Mouse (Mus musculus): ENCODE results near the gene Olfr1392. TPM values are rescaled to one million over a fixed set of nuclear protein-coding genes. Genes with fewer than 3 reads are reported as not detected.

The Olfr1392 gene
- polyA plus RNA-seq, 1 experiment from 2014 or later: 0.13 TPM

GRCm38 (mm10) chr11:49261313-49261855 is 23.7 kb upstream of the Olfr1392 start:
- WGBS: 92% methylated on average over 14 of the region's 14 CpGs
- no peak for ATAC-seq

GRCm38 (mm10) chr11:49262286-49262685 is 22.8 kb upstream of the Olfr1392 start:
- Histone ChIP-seq H3K9ac (ENCODE audit: low read depth, low read length) (no peak overlapping the region), H3K9me3 (ENCODE audit: control insufficient read depth, low read length) (no peaks in the 10 kb centered on the region), H3K27ac (ENCODE audit: low read depth, low read length) (no peak overlapping the region), H3K27me3 (replicated peaks; ENCODE audit: control insufficient read depth, insufficient read depth, low read length) (no peaks in the 10 kb centered on the region), H3K4me2 (ENCODE audit: low read length) (no peak overlapping the region), H3K4me3 (ENCODE audit: low read length) (no peak overlapping the region), H3K36me3 (ENCODE audit: control insufficient read depth, insufficient read depth, low read length) (peaks cover 16% of the 10 kb centered on the region; the same call in 1 of the 2 replicates), H3K4me1 (ENCODE audit: control insufficient read depth, insufficient read depth, low read depth, low read length) (no peaks in the 10 kb centered on the region)
- WGBS: 81% methylated on average over 5 of the region's 5 CpGs
- ATAC-seq: no peak

More at GRCm38 (mm10) chr11:49261313-49261855, 23.7 kb upstream of the Olfr1392 start:
- Histone ChIP-seq H3K27ac (ENCODE audit: low read depth, low read length) (no peak overlapping the region), H3K27me3 (replicated peaks; ENCODE audit: control insufficient read depth, insufficient read depth, low read length) (no peaks in the 10 kb centered on the region), H3K4me3 (ENCODE audit: low read length) (no peak overlapping the region), H3K36me3 (ENCODE audit: control insufficient read depth, insufficient read depth, low read length) (peaks cover 16% of the 10 kb centered on the region; the same call in 1 of the 2 replicates), H3K4me2 (ENCODE audit: low read length) (no peak overlapping the region), H3K9ac (ENCODE audit: low read depth, low read length) (no peak overlapping the region), H3K4me1 (ENCODE audit: control insufficient read depth, insufficient read depth, low read depth, low read length) (no peaks in the 10 kb centered on the region), H3K9me3 (ENCODE audit: control insufficient read depth, low read length) (no peaks in the 10 kb centered on the region)

DNA sequence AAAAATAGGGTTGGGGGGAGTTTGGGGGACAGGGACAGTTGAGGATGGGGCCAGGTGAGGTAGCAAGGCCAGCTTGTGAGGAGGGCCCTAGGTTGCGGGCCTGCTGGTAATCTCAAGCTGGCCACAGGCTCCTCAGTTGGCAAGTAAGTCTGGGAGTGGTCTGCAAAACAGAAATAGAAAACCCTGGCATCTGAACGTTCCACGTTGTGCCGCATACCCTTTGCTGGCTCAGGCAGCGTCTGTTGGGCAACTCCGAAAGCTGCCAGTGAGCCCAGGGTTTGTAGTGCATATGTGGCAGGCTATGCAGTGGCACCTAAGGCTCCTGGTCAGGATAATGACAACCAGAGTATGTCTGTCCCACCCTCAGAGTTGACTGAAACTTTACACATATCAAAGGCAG is 21.9 kb upstream of the Olfr1392 start:
- H3K9ac ChIP-seq (ENCODE audit: low read depth, low read length): no peak overlapping the region
- peaks cover 16% of the 10 kb centered on the region; the same call in 1 of the 2 replicates for H3K36me3 ChIP-seq (ENCODE audit: control insufficient read depth, insufficient read depth, low read length)
- H3K27ac ChIP-seq (ENCODE audit: low read depth, low read length): no peak overlapping the region
- no peak overlapping the region for H3K4me2 ChIP-seq (ENCODE audit: low read length)
- no peaks in the 10 kb centered on the region for H3K27me3 ChIP-seq (replicated peaks; ENCODE audit: control insufficient read depth, insufficient read depth, low read length)
- H3K4me3 ChIP-seq (ENCODE audit: low read length): no peak overlapping the region
- no peaks in the 10 kb centered on the region for H3K4me1 ChIP-seq (ENCODE audit: control insufficient read depth, insufficient read depth, low read depth, low read length)
- no peak for ATAC-seq
- 92% methylated on average over 6 of the region's 6 CpGs for WGBS
- no peaks in the 10 kb centered on the region for H3K9me3 ChIP-seq (ENCODE audit: control insufficient read depth, low read length)

DNA sequence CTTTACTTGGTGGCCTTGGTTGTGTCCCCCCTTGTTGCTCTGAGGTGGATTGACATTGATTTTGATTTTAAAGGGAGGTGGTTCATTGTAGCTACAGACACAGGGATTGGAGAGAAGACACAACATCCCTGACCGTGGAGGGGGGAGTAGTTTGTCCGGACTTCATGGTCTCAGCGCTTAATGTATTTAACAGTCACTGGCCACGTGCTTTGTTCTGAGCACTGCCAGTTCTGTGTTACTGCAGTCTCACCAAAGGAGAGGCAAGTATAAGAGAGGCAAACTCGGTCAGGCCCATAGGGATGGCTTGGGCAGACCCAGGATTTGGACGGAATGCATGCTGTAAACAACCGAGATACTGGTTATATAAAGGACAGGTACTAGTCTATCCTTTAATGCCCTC is 21.0 kb upstream of the Olfr1392 start:
- Histone ChIP-seq H3K27me3 (replicated peaks; ENCODE audit: control insufficient read depth, insufficient read depth, low read length) (no peaks in the 10 kb centered on the region), H3K4me3 (ENCODE audit: low read length) (no peak overlapping the region), H3K4me2 (ENCODE audit: low read length) (no peak overlapping the region), H3K27ac (ENCODE audit: low read depth, low read length) (no peak overlapping the region), H3K4me1 (ENCODE audit: control insufficient read depth, insufficient read depth, low read depth, low read length) (no peaks in the 10 kb centered on the region), H3K36me3 (ENCODE audit: control insufficient read depth, insufficient read depth, low read length) (peaks cover 16% of the 10 kb centered on the region; the same call in 1 of the 2 replicates), H3K9ac (ENCODE audit: low read depth, low read length) (no peak overlapping the region), H3K9me3 (ENCODE audit: control insufficient read depth, low read length) (no peaks in the 10 kb centered on the region)
- 92% methylated on average over 7 of the region's 7 CpGs for WGBS
- no peak for ATAC-seq

GRCm38 (mm10) chr11:49264622-49265021 is 20.5 kb upstream of the Olfr1392 start:
- no peak overlapping the region for H3K4me2 ChIP-seq (ENCODE audit: low read length)
- H3K9me3 ChIP-seq (ENCODE audit: control insufficient read depth, low read length): no peaks in the 10 kb centered on the region
- peaks cover 16% of the 10 kb centered on the region; the same call in 1 of the 2 replicates for H3K36me3 ChIP-seq (ENCODE audit: control insufficient read depth, insufficient read depth, low read length)
- H3K4me1 ChIP-seq (ENCODE audit: control insufficient read depth, insufficient read depth, low read depth, low read length): no peaks in the 10 kb centered on the region
- no peaks in the 10 kb centered on the region for H3K27me3 ChIP-seq (replicated peaks; ENCODE audit: control insufficient read depth, insufficient read depth, low read length)
- H3K27ac ChIP-seq (ENCODE audit: low read depth, low read length): no peak overlapping the region
- WGBS: 83% methylated on average over 11 of the region's 11 CpGs
- no peak overlapping the region for H3K4me3 ChIP-seq (ENCODE audit: low read length)
- H3K9ac ChIP-seq (ENCODE audit: low read depth, low read length): no peak overlapping the region
- no peak for ATAC-seq

DNA sequence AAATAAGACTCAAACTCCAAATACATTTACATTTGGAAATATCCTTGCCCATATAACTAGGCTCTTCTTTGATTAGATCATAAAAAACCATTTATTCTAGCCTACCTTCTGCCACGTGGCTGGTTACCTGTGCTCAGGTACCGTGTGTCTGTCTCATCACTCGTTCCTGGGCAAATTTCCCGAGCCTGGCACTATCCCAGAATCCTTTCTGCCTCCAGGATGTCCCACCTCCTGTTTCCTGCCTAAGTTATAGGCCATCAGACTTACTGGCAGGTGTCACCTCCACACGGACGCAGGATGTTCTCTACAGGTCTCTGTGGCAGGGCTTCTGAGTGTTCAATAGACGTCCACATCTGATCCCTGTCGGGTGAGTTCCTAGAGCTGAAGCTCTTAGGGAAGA is 20.0 kb upstream of the Olfr1392 start:
- H3K4me1 ChIP-seq (ENCODE audit: control insufficient read depth, insufficient read depth, low read depth, low read length): no peaks in the 10 kb centered on the region
- H3K27ac ChIP-seq (ENCODE audit: low read depth, low read length): no peak overlapping the region
- H3K27me3 ChIP-seq (replicated peaks; ENCODE audit: control insufficient read depth, insufficient read depth, low read length): no peaks in the 10 kb centered on the region
- 84% methylated on average over 8 of the region's 8 CpGs for WGBS
- no peak overlapping the region for H3K9ac ChIP-seq (ENCODE audit: low read depth, low read length)
- no peaks in the 10 kb centered on the region for H3K9me3 ChIP-seq (ENCODE audit: control insufficient read depth, low read length)
- H3K4me2 ChIP-seq (ENCODE audit: low read length): no peak overlapping the region
- H3K4me3 ChIP-seq (ENCODE audit: low read length): no peak overlapping the region
- ATAC-seq: no peak
- H3K36me3 ChIP-seq (ENCODE audit: control insufficient read depth, insufficient read depth, low read length): peaks cover 16% of the 10 kb centered on the region; the same call in 1 of the 2 replicates

GRCm38 (mm10) chr11:49266671-49267070 is 18.4 kb upstream of the Olfr1392 start:
- no peak for ATAC-seq
- no peak overlapping the region for H3K4me2 ChIP-seq (ENCODE audit: low read length)
- H3K36me3 ChIP-seq (ENCODE audit: control insufficient read depth, insufficient read depth, low read length): 0 out of 2 replicates have a peak, but pooled peaks cover 5% of the 10 kb centered on the region
- H3K27ac ChIP-seq (ENCODE audit: low read depth, low read length): no peak overlapping the region
- no peak overlapping the region for H3K4me3 ChIP-seq (ENCODE audit: low read length)
- 90% methylated on average over 6 of the region's 6 CpGs for WGBS
- H3K27me3 ChIP-seq (replicated peaks; ENCODE audit: control insufficient read depth, insufficient read depth, low read length): no peaks in the 10 kb centered on the region
- H3K4me1 ChIP-seq (ENCODE audit: control insufficient read depth, insufficient read depth, low read depth, low read length): no peaks in the 10 kb centered on the region
- H3K9me3 ChIP-seq (ENCODE audit: control insufficient read depth, low read length): no peaks in the 10 kb centered on the region
- H3K9ac ChIP-seq (ENCODE audit: low read depth, low read length): no peak overlapping the region

DNA sequence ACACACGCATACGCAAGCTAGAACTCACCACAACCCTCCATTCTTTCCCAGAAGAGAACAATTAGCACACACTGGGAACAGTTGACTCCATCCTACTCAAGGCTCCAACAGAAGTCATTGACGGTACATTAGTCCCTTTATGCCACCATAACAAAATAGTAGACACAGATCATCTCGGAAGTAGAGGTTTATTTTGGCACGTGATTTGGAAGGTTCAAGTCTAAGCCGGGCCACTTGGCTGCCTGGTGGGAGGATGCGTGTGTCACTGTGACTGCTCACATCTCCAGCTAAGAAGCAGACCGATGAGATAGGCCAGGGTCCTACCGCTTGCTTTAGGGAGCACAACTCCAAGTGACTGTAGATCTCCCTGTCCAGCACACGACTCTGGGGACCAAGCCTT is 17.8 kb upstream of the Olfr1392 start:
- WGBS: 79% methylated on average over 10 of the region's 10 CpGs
- H3K4me3 ChIP-seq (ENCODE audit: low read length): no peak overlapping the region
- H3K4me2 ChIP-seq (ENCODE audit: low read length): no peak overlapping the region
- no peaks in the 10 kb centered on the region for H3K4me1 ChIP-seq (ENCODE audit: control insufficient read depth, insufficient read depth, low read depth, low read length)
- H3K9ac ChIP-seq (ENCODE audit: low read depth, low read length): no peak overlapping the region
- H3K27ac ChIP-seq (ENCODE audit: low read depth, low read length): no peak overlapping the region
- H3K27me3 ChIP-seq (replicated peaks; ENCODE audit: control insufficient read depth, insufficient read depth, low read length): no peaks in the 10 kb centered on the region
- 0 out of 2 replicates have a peak, but pooled peaks cover 4% of the 10 kb centered on the region for H3K36me3 ChIP-seq (ENCODE audit: control insufficient read depth, insufficient read depth, low read length)
- no peak for ATAC-seq
- H3K9me3 ChIP-seq (ENCODE audit: control insufficient read depth, low read length): no peaks in the 10 kb centered on the region

GRCm38 (mm10) chr11:49267970-49268579 is 17.0 kb upstream of the Olfr1392 start:
- 73% methylated on average over 15 of the region's 15 CpGs for WGBS

More at GRCm38 (mm10) chr11:49267970-49268579, 17.0 kb upstream of the Olfr1392 start:
- Histone ChIP-seq H3K4me2 (ENCODE audit: low read length) (no peak overlapping the region), H3K36me3 (ENCODE audit: control insufficient read depth, insufficient read depth, low read length) (no peaks in the 10 kb centered on the region), H3K4me1 (ENCODE audit: control insufficient read depth, insufficient read depth, low read depth, low read length) (no peaks in the 10 kb centered on the region), H3K27me3 (replicated peaks; ENCODE audit: control insufficient read depth, insufficient read depth, low read length) (no peaks in the 10 kb centered on the region), H3K4me3 (ENCODE audit: low read length) (no peak overlapping the region), H3K9ac (ENCODE audit: low read depth, low read length) (no peak overlapping the region), H3K27ac (ENCODE audit: low read depth, low read length) (no peak overlapping the region), H3K9me3 (ENCODE audit: control insufficient read depth, low read length) (no peaks in the 10 kb centered on the region)
- no peak for ATAC-seq

Measured in hindbrain, embryonic 16.5 days (tissue).